Mouse (Mus musculus) forebrain, embryonic 10.5 days (tissue): ENCODE measurements around the gene Gpr150. TPM values are rescaled to one million over a fixed set of nuclear protein-coding genes. Genes with fewer than 3 reads are reported as not detected.

Source experiments
- DNase-seq: peaks from one replicate; pipeline ENCODE4 v3.0.0-alpha.2; 2017; ENCODE audit warnings: low spot score; ENCODE audit errors: extremely low spot score
- H3K27ac ChIP-seq: fragments of 300-500 bp; sonication (generic); 2 replicates; pipeline ENCODE4 v1.5.1; 2016; ENCODE audit warnings: mild to moderate bottlenecking
- H3K27me3 ChIP-seq: fragments of 300-500 bp; sonication (generic); 2 replicates; pipeline ENCODE4 v1.6.1; 2016; ENCODE audit warnings: mild to moderate bottlenecking; ENCODE audit not compliant: poor library complexity, severe bottlenecking
- H3K36me3 ChIP-seq: fragments of 300-500 bp; sonication (generic); replicated peaks from 2 replicates; pipeline ENCODE4 v1.6.1; 2016; ENCODE audit warnings: mild to moderate bottlenecking, moderate library complexity
- H3K4me1 ChIP-seq: fragments of 300-500 bp; sonication (generic); 2 replicates; pipeline ENCODE4 v1.6.1; 2016
- H3K4me3 ChIP-seq: fragments of 300-500 bp; sonication (generic); 2 replicates; pipeline ENCODE4 v1.5.1; 2016; ENCODE audit warnings: mild to moderate bottlenecking, moderate library complexity
- H3K9me3 ChIP-seq: fragments of 300-500 bp; sonication (generic); 2 replicates; pipeline ENCODE4 v1.6.1; 2016; ENCODE audit warnings: mild to moderate bottlenecking, moderate library complexity
- WGBS: fragments of 180-500 bp; shearing (Covaris S2); methylation state at CpG from one replicate; pipeline ENCODE4 v1.1.7; 2016; 5-methylcytosine and 5-hydroxymethylcytosine counted together
- polyA plus RNA-seq: library from polyadenylated mRNA; unstranded; fragments of >200 nt; fragmentation: Nextera tagmentation; extraction: Ambion mirVana; gene quantifications from 2 replicates; pipeline ENCODE4 v1.2.1, GENCODE M21; 2016

The Gpr150 gene
- polyA plus RNA-seq, 1 experiment from 2014 or later = 0.48 TPM

DNA sequence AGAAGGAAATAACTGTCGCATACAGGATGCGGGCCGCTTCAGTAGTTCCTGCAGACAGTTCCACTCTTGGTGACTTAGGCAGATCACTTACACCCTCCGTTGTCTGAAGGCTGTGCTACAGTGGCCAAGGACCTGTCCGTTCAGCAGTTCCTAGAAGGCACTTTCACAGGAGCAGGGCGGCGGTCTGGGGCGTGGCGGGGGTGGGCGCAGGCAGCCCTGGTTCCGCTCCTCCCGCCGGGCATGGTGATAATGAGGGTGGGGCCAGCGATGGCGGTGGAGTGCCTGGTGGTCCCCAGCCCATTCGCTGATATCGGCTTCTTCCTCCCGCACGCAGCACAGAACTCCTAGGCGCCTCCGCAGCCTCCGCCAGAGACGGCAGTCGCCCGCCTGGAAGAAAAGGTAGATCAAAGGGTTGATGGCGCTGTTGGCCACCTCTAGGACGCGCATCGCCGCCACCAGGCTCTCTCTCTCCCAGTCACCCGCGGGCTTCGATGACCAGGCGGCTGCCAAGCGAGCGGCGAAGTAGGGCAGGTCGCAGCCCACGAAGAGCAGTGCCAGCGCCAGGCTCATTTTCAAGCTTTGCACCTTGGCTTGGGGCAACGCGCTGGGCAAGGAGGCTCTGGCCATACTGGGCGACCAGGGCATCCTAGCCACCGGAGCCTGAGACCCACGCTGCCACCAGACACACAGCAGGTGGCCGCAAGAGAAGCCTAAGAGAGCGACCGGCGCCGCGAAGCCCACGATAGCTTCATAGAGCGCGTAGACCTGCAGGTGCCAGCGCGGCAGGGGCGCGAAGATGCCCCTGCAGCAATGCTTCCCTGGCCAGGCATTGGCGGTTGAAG is 1.2 kb downstream of the Gpr150 start:
- no peaks in the 10 kb centered on the region for H3K9me3 ChIP-seq
- peak overlapping the region; percentile 61 for H3K4me3 ChIP-seq
- H3K27ac ChIP-seq = peak overlapping the region; percentile 64
- no peaks in the 10 kb centered on the region for H3K36me3 ChIP-seq
- WGBS = under 1% methylated on average over 59 of the region's 59 CpGs
- peaks cover 18% of the 10 kb centered on the region for H3K4me1 ChIP-seq
- DNase-seq = peak; percentile 61
- H3K27me3 ChIP-seq = peaks cover 57% of the 10 kb centered on the region

DNA sequence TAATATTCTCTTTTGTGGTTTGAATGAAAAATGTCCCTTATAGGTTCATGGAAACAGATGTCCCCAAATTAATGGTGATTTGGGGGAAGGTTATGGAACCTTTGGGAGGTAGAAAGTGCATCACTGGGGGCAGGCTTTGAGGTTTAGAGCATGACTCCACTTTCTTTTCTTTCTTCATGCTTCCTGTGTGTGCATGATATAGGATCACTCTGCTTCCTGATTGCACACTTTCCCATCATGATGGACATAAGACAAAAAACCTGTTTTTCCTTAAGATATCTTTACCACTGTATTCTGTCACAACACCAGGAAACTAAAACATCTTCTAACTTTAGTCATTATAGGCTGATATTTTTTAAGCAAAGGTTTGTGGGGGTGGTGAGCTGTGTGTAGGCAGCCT is 11.8 kb downstream of the Gpr150 start:
- H3K27me3 ChIP-seq = no peaks in the 10 kb centered on the region
- no peak overlapping the region for H3K27ac ChIP-seq
- DNase-seq = no peak
- no peaks in the 10 kb centered on the region; the same call in 1 of the 2 replicates for H3K9me3 ChIP-seq
- H3K4me1 ChIP-seq = no peaks in the 10 kb centered on the region
- H3K4me3 ChIP-seq = no peak overlapping the region
- H3K36me3 ChIP-seq = no peaks in the 10 kb centered on the region

DNA sequence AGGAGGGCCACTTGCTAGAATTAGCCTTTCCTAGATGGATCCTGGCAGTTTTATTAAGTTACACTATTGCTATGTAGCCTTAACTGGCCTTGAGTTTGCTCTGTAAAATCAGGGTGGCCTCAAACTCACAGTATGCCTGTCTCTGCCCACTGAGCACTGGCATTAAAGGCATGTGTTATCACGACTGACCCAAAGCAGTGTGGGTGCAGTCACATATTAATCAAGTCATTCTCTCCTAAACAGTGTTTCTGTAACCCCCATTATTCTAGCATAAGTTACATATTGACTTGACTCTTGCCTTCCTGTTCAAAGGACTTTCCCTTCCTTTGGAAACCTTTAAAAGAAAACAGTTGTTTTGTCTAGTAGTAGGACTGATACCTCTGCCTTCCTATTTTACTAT is 14.3 kb downstream of the Gpr150 start:
- no peak overlapping the region for H3K4me3 ChIP-seq
- H3K36me3 ChIP-seq = no peaks in the 10 kb centered on the region
- H3K4me1 ChIP-seq = no peaks in the 10 kb centered on the region
- no peak overlapping the region for H3K27ac ChIP-seq
- no peaks in the 10 kb centered on the region for H3K27me3 ChIP-seq
- no peaks in the 10 kb centered on the region; the same call in 1 of the 2 replicates for H3K9me3 ChIP-seq
- 53% methylated on average over 1 of the region's 1 CpGs for WGBS
- DNase-seq = no peak

DNA sequence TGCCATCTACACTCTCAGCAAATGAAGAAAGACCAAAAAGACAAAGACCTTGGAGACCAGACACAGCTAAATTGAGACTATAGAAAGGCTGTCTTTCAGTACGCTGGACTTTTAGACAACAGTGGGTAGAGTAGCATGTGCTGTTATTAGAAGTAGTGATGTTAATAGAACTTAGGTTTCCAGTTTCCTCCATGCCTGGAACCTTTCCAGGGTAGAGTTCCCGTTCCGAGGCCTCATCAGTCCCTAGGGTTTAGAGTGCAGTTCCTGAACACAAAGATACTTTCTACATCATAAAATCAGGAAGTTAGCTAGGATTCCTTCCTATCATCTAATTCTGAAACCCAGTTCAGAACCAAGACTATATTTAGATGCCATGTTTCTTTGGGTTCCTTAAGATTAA is 32.2 kb downstream of the Gpr150 start:
- H3K27me3 ChIP-seq = no peaks in the 10 kb centered on the region
- 82% methylated on average over 3 of the region's 3 CpGs for WGBS

DNA sequence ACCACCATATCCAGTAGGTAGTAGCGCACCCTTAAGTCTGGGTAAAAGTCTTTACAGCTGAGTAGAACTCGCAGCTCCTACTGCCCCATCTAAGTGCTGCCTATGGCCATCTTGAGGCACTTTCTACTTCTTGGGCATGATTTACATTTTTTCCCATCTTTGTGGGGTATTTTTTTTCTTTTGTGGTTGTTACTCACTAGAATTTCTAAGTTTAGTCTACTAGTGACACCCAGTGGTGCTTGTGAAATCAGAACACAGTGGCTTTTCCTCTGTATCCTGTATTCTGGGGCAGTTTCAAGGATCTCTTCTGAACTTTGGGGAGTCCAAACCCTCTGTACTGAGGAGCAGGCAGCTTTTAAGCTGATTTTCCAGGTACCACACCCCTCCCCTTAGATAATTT is 35.0 kb downstream of the Gpr150 start:
- Histone ChIP-seq H3K4me1 (peaks cover 16% of the 10 kb centered on the region), H3K27me3 (no peaks in the 10 kb centered on the region), H3K36me3 (no peaks in the 10 kb centered on the region), H3K27ac (no peak overlapping the region), H3K4me3 (no peak overlapping the region), H3K9me3 (no peaks in the 10 kb centered on the region)
- 94% methylated on average over 2 of the region's 2 CpGs for WGBS
- no peak for DNase-seq

More for the DNA sequence above, 32.2 kb downstream of the Gpr150 start:
- Histone ChIP-seq H3K27ac (no peak overlapping the region), H3K4me3 (no peak overlapping the region), H3K4me1 (no peaks in the 10 kb centered on the region), H3K9me3 (no peaks in the 10 kb centered on the region), H3K36me3 (no peaks in the 10 kb centered on the region)
- DNase-seq = no peak

DNA sequence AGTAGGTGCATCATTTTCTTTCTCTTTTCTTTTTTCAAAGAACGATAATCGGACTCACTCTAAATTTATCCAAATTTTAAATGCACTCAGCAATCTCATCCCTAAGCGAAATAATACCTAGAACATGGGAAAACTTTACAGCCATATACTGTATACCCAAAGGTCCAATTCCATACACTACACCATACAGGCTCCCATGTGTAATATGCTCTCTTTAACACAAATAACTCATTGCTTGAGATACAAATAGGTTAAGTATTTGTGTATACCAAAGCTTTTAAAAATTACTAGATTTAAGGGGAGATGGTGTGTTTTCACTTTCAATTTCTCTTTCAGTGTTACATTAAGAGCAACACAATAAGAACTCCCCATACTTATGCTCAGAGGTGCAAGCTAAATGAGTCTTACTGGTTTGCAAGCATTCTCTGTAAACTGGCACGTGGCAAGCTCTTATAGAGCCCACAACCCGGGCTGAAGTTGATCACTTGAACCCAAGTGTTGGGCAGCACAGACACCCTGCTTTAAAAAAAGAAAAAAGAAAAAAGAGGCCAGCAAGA is 37.9 kb downstream of the Gpr150 start:
- H3K9me3 ChIP-seq = no peaks in the 10 kb centered on the region
- H3K27ac ChIP-seq = peak overlapping the region; percentile 93; the same call in 1 of the 2 replicates
- H3K4me1 ChIP-seq = peaks cover 17% of the 10 kb centered on the region
- WGBS = 43% methylated on average over 5 of the region's 5 CpGs
- no peaks in the 10 kb centered on the region for H3K27me3 ChIP-seq
- no peak for DNase-seq
- peak overlapping the region; percentile 78 for H3K4me3 ChIP-seq
- H3K36me3 ChIP-seq = no peaks in the 10 kb centered on the region

DNA sequence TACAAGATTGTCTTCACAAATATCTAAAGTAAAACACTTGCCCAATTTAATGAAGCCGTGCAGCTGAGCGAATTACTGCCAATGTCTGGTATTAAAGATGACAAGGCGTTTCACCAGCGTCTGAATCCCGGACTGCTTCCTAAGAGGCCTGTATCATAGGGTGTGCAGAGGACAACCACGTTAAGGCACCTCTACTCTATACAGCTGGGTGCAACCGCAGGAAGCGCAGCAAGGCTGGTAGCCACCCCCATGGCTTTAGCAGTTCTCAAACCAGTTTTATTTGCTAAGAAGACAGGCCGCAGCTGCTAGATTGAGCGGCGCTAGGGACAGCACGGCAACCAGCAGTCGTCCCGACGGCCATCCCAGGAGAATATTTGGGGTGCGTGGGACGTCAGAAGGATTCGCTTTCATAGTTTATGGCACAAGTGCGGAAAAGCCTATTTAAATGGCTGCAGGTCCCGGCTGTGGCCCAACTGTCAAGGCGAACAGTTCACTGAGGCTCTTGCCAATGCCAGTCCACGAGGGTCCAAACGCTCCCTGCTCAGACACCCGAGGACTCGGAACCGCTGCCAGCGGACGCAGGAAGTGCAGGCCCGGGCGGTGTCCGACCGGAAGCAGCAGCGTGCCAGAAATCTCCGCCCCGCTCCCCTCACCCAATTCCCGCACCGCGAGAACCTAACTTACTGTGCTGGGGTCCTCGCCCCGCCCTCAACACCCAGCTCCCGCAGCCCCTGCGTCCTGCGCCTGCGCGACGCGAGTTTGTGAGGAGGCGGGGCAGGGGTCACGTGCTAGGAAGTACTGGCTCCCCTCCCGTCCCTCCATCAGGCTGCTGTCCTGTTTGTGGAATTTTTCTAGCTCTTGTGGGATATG is 38.6 kb downstream of the Gpr150 start, which contains the start of gene Rfesd:
TSS of gene Rfesd (minus strand) at position 746 of the 870 bp plus-strand sequence.
- Histone ChIP-seq H3K4me3 (peak within 1 kb of the TSS; percentile 78), H3K36me3 (no peaks in the 10 kb centered on the region), H3K27me3 (no peaks in the 10 kb centered on the region), H3K4me1 (peaks cover 17% of the 10 kb centered on the region), H3K9me3 (no peaks in the 10 kb centered on the region), H3K27ac (peak within 1 kb of the TSS; percentile 93)
- peak; percentile 97 for DNase-seq
- WGBS = 3% methylated on average over 50 of the region's 50 CpGs

DNA sequence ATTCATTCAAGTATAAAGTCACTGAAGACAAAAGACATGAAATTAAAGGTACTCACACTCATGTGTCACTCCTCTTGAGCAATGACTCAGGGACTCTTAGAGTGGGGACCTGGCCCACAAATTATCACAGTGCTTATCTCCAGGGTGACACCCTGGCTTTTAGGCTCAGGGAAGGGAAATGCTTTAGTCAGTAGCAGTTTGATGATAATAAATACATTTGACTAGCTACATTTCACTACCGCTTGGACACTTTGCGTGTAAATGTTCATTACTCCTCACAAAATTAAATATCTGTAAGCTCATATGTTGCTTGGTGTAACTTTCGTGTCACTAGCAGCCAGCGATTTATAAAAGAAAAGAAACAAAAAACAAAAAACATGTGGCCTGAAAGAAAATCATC is 39.3 kb downstream of the Gpr150 start:
- peak overlapping the region; percentile 78 for H3K4me3 ChIP-seq
- H3K4me1 ChIP-seq = peaks cover 17% of the 10 kb centered on the region
- H3K27ac ChIP-seq = peak overlapping the region; percentile 93
- no peaks in the 10 kb centered on the region for H3K27me3 ChIP-seq
- H3K9me3 ChIP-seq = no peaks in the 10 kb centered on the region
- no peak for DNase-seq
- H3K36me3 ChIP-seq = no peaks in the 10 kb centered on the region
- 81% methylated on average over 4 of the region's 4 CpGs for WGBS

DNA sequence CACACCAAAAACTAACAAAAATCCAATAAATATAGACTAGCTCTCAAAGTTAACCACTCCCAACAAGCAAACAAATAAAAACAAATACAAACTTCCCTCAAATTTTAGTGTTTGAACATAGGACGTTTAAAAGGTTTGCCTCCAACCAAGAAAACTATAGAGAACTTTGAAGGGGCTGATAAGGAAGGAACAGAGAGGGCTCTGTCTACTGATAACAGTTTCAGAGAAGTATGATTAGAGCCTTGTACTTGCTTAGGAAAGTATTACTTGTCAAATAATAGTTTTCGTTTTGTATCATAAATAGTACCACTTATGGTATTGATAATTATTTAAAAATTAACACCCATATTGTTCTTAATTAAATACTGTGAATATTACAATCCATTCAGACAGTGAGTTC is 42.3 kb downstream of the Gpr150 start:
- H3K9me3 ChIP-seq = no peaks in the 10 kb centered on the region
- no peak overlapping the region for H3K27ac ChIP-seq
- no peak overlapping the region for H3K4me3 ChIP-seq
- 81% methylated on average over 2 of the region's 2 CpGs for WGBS
- no peaks in the 10 kb centered on the region for H3K27me3 ChIP-seq
- DNase-seq = no peak
- H3K36me3 ChIP-seq = no peaks in the 10 kb centered on the region
- peaks cover 17% of the 10 kb centered on the region for H3K4me1 ChIP-seq

Other genes with a start within 250 kb of the Gpr150 start
- 20.6 and 23.5 TPM in 2 replicates for gene Glrx, start 217.1 kb downstream of the Gpr150 start, polyA plus RNA-seq
- 42.8 and 44.4 TPM in 2 replicates for gene Rhobtb3, start 113.1 kb downstream of the Gpr150 start, polyA plus RNA-seq
- 0.64 and 1.2 TPM in 2 replicates for gene Spata9, start 89.8 kb downstream of the Gpr150 start, polyA plus RNA-seq
- gene Rfesd, start 38.3 kb downstream of the Gpr150 start, polyA plus RNA-seq = 26.4 and 28.8 TPM in 2 replicates
- gene Arsk, start 41.7 kb upstream of the Gpr150 start, polyA plus RNA-seq = 5.2 and 5.3 TPM in 2 replicates
- 14.6 and 15.9 TPM in 2 replicates for gene Ttc37, start 41.7 kb upstream of the Gpr150 start, polyA plus RNA-seq
- not detected in 2 replicates for gene Fam81b, start 248.1 kb upstream of the Gpr150 start, polyA plus RNA-seq